Mouse (Mus musculus) liver, embryonic 15.5 days (tissue): ENCODE measurements around the gene Mrpl4. TPM values are rescaled to one million over a fixed set of nuclear protein-coding genes. Genes with fewer than 3 reads are reported as not detected.

ENCODE experiments used
- ATAC-seq: fragments of 200-750 bp; cut with Nextera tagmentation; 2 replicates; pipeline ENCODE4 v1.8.0; 2017; ENCODE audit warnings: moderate number of reproducible peaks, mild to moderate bottlenecking, moderate library complexity; ENCODE audit not compliant: insufficient read depth
- H3K27ac ChIP-seq: fragments of 300-500 bp; sonication (generic); replicated peaks from 2 replicates; pipeline ENCODE4 v1.5.1; 2015; ENCODE audit warnings: mild to moderate bottlenecking, inconsistent platforms
- H3K27me3 ChIP-seq: fragments of 300-500 bp; sonication (generic); 2 replicates; pipeline ENCODE4 v1.6.1; 2015; ENCODE audit warnings: mild to moderate bottlenecking, inconsistent platforms
- H3K36me3 ChIP-seq: fragments of 300-500 bp; sonication (generic); replicated peaks from 2 replicates; pipeline ENCODE4 v1.6.1; 2015; ENCODE audit warnings: moderate library complexity, mild to moderate bottlenecking, inconsistent platforms
- H3K4me1 ChIP-seq: fragments of 300-500 bp; sonication (generic); replicated peaks from 2 replicates; pipeline ENCODE4 v1.6.1; 2015; ENCODE audit warnings: inconsistent platforms
- H3K4me2 ChIP-seq: fragments of 300-500 bp; sonication (generic); 2 replicates; pipeline ENCODE4 v1.6.1; 2015; ENCODE audit warnings: moderate library complexity, mild to moderate bottlenecking, inconsistent platforms
- H3K4me3 ChIP-seq: fragments of 300-500 bp; sonication (generic); replicated peaks from 2 replicates; pipeline ENCODE4 v1.5.1; 2015; ENCODE audit warnings: mild to moderate bottlenecking, inconsistent platforms
- H3K9ac ChIP-seq: fragments of 300-500 bp; sonication (generic); 2 replicates; pipeline ENCODE4 v1.6.1; 2015; ENCODE audit warnings: moderate library complexity, mild to moderate bottlenecking, inconsistent platforms
- H3K9me3 ChIP-seq: fragments of 300-500 bp; sonication (generic); replicated peaks from 2 replicates; pipeline ENCODE4 v1.6.1; 2016; ENCODE audit warnings: inconsistent platforms
- WGBS: fragments of 180-500 bp; shearing (Covaris S2); methylation state at CpG from one replicate; pipeline ENCODE4 v1.1.7; 2015; ENCODE audit warnings: mixed read lengths; ENCODE audit not compliant: insufficient replicate concordance; 5-methylcytosine and 5-hydroxymethylcytosine counted together
- polyA plus RNA-seq: library from polyadenylated mRNA; unstranded; fragments of >200 nt; fragmentation: Nextera tagmentation; extraction: Ambion mirVana; gene quantifications from 2 replicates; pipeline ENCODE4 v1.2.1, GENCODE M21; 2015

The Mrpl4 gene
- polyA plus RNA-seq, 1 experiment from 2014 or later: 62.1 TPM

GRCm38 (mm10) chr9:21031251-21031895 lies 28.8 kb downstream of the Mrpl4 start:
- Histone ChIP-seq H3K4me1 (peaks cover 95% of the 10 kb centered on the region), H3K4me2 (peak overlapping the region; percentile 100), H3K27me3 (peaks cover 49% of the 10 kb centered on the region), H3K4me3 (peak overlapping the region; percentile 77), H3K9ac (peak overlapping the region; percentile 86), H3K36me3 (peaks cover 8% of the 10 kb centered on the region), H3K9me3 (no peaks in the 10 kb centered on the region), H3K27ac (peak overlapping the region; percentile 99)
- ATAC-seq: no peak
- under 1% methylated on average over 36 of the region's 36 CpGs for WGBS

DNA sequence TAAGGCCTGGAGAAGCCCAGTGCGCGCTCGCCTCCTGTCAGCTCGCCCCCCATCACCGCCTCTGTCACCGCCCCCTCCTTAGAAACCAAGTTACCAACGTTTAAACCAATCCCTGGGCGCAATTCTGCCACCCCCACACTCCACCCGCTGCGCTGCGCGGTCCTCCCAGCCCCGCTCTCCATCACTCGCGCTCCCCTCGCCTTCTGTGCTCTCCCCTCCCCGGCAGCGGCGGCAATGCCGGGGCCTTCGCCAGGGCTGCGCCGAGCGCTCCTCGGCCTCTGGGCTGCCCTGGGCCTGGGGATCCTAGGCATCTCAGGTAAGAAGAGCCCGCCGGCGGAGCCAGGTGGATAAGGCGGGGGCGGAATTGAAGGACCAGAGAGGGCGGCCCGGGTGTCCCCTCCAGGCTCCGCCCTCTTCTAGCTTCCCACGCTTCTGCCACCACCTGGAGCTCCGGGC lies 29.4 kb downstream of the Mrpl4 start, which contains the start of gene Icam5:
Icam5 (plus strand) TSS at position 178 of the 456 bp plus-strand sequence.
- Histone ChIP-seq H3K9ac (peak within 1 kb of the TSS; percentile 86), H3K4me2 (peak within 1 kb of the TSS; percentile 100), H3K9me3 (no peaks in the 10 kb centered on the region), H3K4me1 (peaks cover 95% of the 10 kb centered on the region), H3K27me3 (peaks cover 54% of the 10 kb centered on the region), H3K27ac (peak within 1 kb of the TSS; percentile 99), H3K4me3 (peak within 1 kb of the TSS; percentile 77), H3K36me3 (peaks cover 4% of the 10 kb centered on the region)
- ATAC-seq: no peak
- WGBS: under 1% methylated on average over 35 of the region's 35 CpGs

GRCm38 (mm10) chr9:21032491-21032890 lies 30.0 kb downstream of the Mrpl4 start:
- Histone ChIP-seq H3K4me3 (peak overlapping the region; percentile 77), H3K9ac (peak overlapping the region; percentile 86; the same call in 1 of the 2 replicates), H3K4me2 (peak overlapping the region; percentile 100), H3K27ac (no peak overlapping the region), H3K36me3 (no peaks in the 10 kb centered on the region; the same call in 1 of the 2 replicates), H3K9me3 (no peaks in the 10 kb centered on the region), H3K4me1 (peaks cover 95% of the 10 kb centered on the region), H3K27me3 (peaks cover 60% of the 10 kb centered on the region)
- WGBS: 3% methylated on average over 7 of the region's 7 CpGs
- ATAC-seq: no peak

DNA sequence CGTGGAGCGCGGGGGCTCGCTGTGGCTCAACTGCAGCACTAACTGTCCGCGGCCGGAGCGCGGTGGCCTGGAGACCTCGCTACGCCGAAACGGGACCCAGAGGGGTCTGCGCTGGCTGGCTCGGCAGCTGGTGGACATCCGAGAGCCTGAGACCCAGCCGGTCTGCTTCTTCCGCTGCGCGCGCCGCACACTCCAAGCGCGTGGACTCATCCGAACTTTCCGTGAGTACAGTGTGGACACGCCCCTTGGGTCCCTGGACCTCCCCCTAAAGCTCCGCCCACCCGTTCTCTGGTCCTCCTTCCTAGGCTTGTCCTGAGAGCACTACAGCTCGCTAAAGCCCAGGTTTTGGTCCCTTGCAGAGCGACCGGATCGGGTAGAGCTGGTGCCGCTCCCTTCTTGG lies 30.6 kb downstream of the Mrpl4 start:
- no peak overlapping the region for H3K27ac ChIP-seq
- peaks cover 93% of the 10 kb centered on the region for H3K4me1 ChIP-seq
- ATAC-seq: peak; percentile 20; the same call in 1 of the 2 replicates
- H3K4me2 ChIP-seq: peak overlapping the region; percentile 100
- H3K27me3 ChIP-seq: peaks cover 67% of the 10 kb centered on the region
- WGBS: under 1% methylated on average over 34 of the region's 34 CpGs
- peak overlapping the region; percentile 86 for H3K9ac ChIP-seq
- H3K36me3 ChIP-seq: no peaks in the 10 kb centered on the region; the same call in 1 of the 2 replicates
- H3K4me3 ChIP-seq: peak overlapping the region; percentile 77
- no peaks in the 10 kb centered on the region for H3K9me3 ChIP-seq

DNA sequence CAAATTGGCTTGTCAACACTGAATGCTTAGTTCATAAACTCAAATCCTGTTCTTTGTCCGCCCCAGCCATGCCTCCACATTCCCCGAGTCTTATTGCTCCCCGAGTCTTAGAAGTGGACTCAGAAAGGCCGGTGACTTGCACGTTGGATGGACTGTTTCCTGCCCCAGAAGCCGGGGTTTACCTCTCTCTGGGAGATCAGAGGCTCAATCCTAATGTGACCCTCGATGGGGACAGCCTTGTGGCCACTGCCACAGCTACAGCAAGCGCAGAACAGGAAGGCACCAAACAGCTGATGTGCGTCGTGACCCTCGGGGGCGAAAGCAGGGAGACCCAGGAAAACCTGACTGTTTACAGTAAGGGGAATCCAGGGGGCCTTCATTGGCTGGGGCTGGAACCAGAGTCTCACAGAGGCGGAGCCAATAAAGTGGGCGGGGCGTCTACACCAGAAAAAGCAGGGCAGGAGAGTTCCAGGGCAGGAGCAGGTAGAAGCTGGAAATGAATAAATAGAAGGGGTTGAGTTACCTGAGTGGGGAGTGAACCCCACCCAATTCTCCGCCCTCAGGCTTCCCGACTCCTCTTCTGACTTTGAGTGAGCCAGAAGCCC lies 32.0 kb downstream of the Mrpl4 start:
- peak overlapping the region; percentile 3; the same call in 1 of the 2 replicates for H3K4me3 ChIP-seq
- no peak overlapping the region for H3K27ac ChIP-seq
- peaks cover 90% of the 10 kb centered on the region for H3K4me1 ChIP-seq
- H3K4me2 ChIP-seq: no peak overlapping the region
- no peak overlapping the region for H3K9ac ChIP-seq
- WGBS: 4% methylated on average over 17 of the region's 17 CpGs
- ATAC-seq: no peak
- H3K27me3 ChIP-seq: peaks cover 81% of the 10 kb centered on the region
- no peaks in the 10 kb centered on the region; the same call in 1 of the 2 replicates for H3K36me3 ChIP-seq
- H3K9me3 ChIP-seq: no peaks in the 10 kb centered on the region

DNA sequence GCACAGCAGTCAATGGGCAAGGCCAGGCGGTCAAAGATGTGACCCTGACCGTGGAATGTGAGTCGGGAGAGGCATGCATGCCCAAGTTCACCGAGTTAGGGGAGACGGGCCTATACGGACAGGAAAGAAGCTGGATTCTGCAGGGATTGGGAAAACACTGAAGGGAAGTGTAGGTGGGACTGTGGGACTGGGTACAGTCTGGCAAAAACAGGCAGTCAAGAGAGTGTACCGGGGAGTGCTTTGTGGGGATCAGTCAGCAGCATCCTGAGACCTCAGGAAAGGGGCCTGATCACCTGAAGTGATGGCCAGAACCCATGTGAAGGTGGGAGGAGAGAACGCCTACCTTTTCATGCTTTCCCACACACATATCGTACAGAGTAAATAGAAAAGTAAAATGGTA lies 33.0 kb downstream of the Mrpl4 start:
- Histone ChIP-seq H3K9me3 (no peaks in the 10 kb centered on the region), H3K4me1 (peaks cover 90% of the 10 kb centered on the region), H3K4me3 (no peak overlapping the region), H3K9ac (no peak overlapping the region), H3K36me3 (no peaks in the 10 kb centered on the region; the same call in 1 of the 2 replicates), H3K4me2 (no peak overlapping the region), H3K27ac (no peak overlapping the region), H3K27me3 (peaks cover 89% of the 10 kb centered on the region)
- 33% methylated on average over 9 of the region's 9 CpGs for WGBS
- no peak for ATAC-seq

DNA sequence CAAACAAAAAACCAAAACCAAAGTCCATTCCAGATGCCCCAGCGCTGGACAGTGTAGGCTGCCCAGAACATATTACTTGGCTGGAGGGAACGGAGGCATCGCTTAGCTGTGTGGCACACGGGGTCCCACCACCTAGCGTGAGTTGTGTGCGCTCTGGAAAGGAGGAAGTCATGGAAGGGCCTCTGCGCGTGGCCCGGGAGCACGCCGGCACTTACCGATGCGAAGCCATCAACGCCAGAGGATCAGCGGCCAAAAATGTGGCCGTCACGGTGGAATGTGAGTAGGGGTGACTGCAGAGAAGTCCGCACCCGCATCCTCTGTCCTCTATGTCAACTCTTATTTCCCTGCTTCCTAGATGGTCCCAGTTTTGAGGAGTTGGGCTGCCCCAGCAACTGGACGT lies 33.6 kb downstream of the Mrpl4 start:
- Histone ChIP-seq H3K27me3 (peaks cover 89% of the 10 kb centered on the region), H3K36me3 (no peaks in the 10 kb centered on the region; the same call in 1 of the 2 replicates), H3K4me2 (no peak overlapping the region), H3K4me1 (peaks cover 90% of the 10 kb centered on the region), H3K27ac (no peak overlapping the region), H3K9me3 (no peaks in the 10 kb centered on the region), H3K4me3 (no peak overlapping the region), H3K9ac (no peak overlapping the region)
- 9% methylated on average over 20 of the region's 20 CpGs for WGBS
- no peak for ATAC-seq

- H3K4me1 ChIP-seq: peaks cover 90% of the 10 kb centered on the region
- no peaks in the 10 kb centered on the region; the same call in 1 of the 2 replicates for H3K36me3 ChIP-seq
- H3K9ac ChIP-seq: no peak overlapping the region
- 6% methylated on average over 22 of the region's 22 CpGs for WGBS
- peaks cover 88% of the 10 kb centered on the region for H3K27me3 ChIP-seq
- no peak overlapping the region for H3K27ac ChIP-seq
- no peaks in the 10 kb centered on the region for H3K9me3 ChIP-seq
- no peak for ATAC-seq
- 0 out of 2 replicates have a peak overlapping the region, but pooled peaks have one; percentile 34 for H3K4me3 ChIP-seq
- H3K4me2 ChIP-seq: peak overlapping the region; percentile 13; the same call in 1 of the 2 replicates
Measured at GRCm38 (mm10) chr9:21036666-21037065, 34.1 kb downstream of the Mrpl4 start.

DNA sequence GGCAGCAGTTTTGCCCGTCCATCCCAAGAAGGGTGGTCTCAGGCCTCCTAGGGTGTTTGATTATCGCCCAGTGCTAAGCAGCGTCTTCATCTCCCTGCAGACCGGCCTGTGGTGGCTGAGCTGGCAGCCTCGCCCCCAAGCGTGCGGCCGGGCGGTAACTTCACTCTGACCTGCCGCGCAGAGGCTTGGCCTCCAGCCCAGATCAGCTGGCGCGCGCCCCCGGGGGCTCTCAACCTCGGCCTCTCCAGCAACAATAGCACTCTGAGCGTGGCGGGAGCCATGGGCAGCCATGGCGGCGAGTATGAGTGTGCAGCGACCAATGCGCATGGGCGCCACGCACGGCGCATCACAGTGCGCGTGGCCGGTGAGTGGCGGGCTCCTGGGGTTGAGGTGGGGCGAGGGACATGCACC lies 34.9 kb downstream of the Mrpl4 start:
- Histone ChIP-seq H3K27ac (no peak overlapping the region), H3K4me3 (peak overlapping the region; percentile 34), H3K27me3 (peaks cover 79% of the 10 kb centered on the region), H3K4me2 (peak overlapping the region; percentile 48), H3K9ac (no peak overlapping the region), H3K9me3 (no peaks in the 10 kb centered on the region), H3K36me3 (no peaks in the 10 kb centered on the region; the same call in 1 of the 2 replicates), H3K4me1 (peaks cover 82% of the 10 kb centered on the region)
- no peak for ATAC-seq
- 6% methylated on average over 31 of the region's 31 CpGs for WGBS

- H3K36me3 ChIP-seq: no peaks in the 10 kb centered on the region; the same call in 1 of the 2 replicates
- peaks cover 56% of the 10 kb centered on the region for H3K27me3 ChIP-seq
- peak; percentile 78 for ATAC-seq
- H3K4me2 ChIP-seq: peak overlapping the region; percentile 44
- no peak overlapping the region for H3K4me3 ChIP-seq
- peaks cover 65% of the 10 kb centered on the region for H3K4me1 ChIP-seq
- peak overlapping the region; percentile 61 for H3K27ac ChIP-seq
- WGBS: 29% methylated on average over 3 of the region's 3 CpGs
- no peaks in the 10 kb centered on the region for H3K9me3 ChIP-seq
- H3K9ac ChIP-seq: no peak overlapping the region
Measured at GRCm38 (mm10) chr9:21039779-21040178, 37.2 kb downstream of the Mrpl4 start.

GRCm38 (mm10) chr9:21041308-21041707 lies 38.8 kb downstream of the Mrpl4 start:
- H3K9ac ChIP-seq: no peak overlapping the region
- H3K4me1 ChIP-seq: peaks cover 51% of the 10 kb centered on the region
- H3K9me3 ChIP-seq: no peaks in the 10 kb centered on the region
- H3K27ac ChIP-seq: no peak overlapping the region
- no peak for ATAC-seq
- no peaks in the 10 kb centered on the region for H3K36me3 ChIP-seq
- no peak overlapping the region for H3K4me2 ChIP-seq
- peaks cover 44% of the 10 kb centered on the region for H3K27me3 ChIP-seq
- 34% methylated on average over 4 of the region's 4 CpGs for WGBS
- H3K4me3 ChIP-seq: no peak overlapping the region
